Mouse (Mus musculus) MEL (cell line): ENCODE measurements at regions not wholly inside any gene's neighbourhood (a gene's known extent, or its start where the extent isn't known, plus 50 kb on each side); places are given as distances from the start of the nearest gene placed in this dataset.

ENCODE experiments used
- DNase-seq: peaks from one replicate; pipeline ENCODE4 v3.0.0; 2011; ENCODE audit warnings: low read depth, low spot score
- H3K27ac ChIP-seq: 2 replicates; pipeline ENCODE4 v1.5.1; 2012; ENCODE audit warnings: low read depth, mild to moderate bottlenecking, control low read depth, low read length, moderate library complexity; ENCODE audit not compliant: control insufficient read depth
- H3K27me3 ChIP-seq, 2 experiments: fragments of 150-350 bp in 1 of 2; sonication (generic) in 1 of 2; 2 replicates each; pipeline ENCODE4 v1.6.1; 2012; ENCODE audit warnings: low read length in 2 of 2, mild to moderate bottlenecking in 2 of 2, improper control_type of control experiment in 1 of 2, moderate library complexity in 1 of 2; ENCODE audit not compliant: insufficient read depth in 2 of 2, control insufficient read depth in 1 of 2
- H3K36me3 ChIP-seq, 2 experiments: 2 replicates each; pipeline ENCODE4 v1.6.1; 2012 to 2014; ENCODE audit warnings: low read length in 2 of 2, improper control_type of control experiment in 1 of 2, inconsistent platforms in 1 of 2, mild to moderate bottlenecking in 1 of 2; ENCODE audit not compliant: insufficient read depth in 2 of 2, control insufficient read depth in 1 of 2
- H3K4me1 ChIP-seq, 2 experiments: fragments of 150-350 bp in 1 of 2; sonication (generic) in 1 of 2; 2 replicates each; pipeline ENCODE4 v1.6.1; 2012; ENCODE audit warnings: low read length in 2 of 2, improper control_type of control experiment in 1 of 2, mild to moderate bottlenecking in 1 of 2; ENCODE audit not compliant: insufficient read depth in 2 of 2, control insufficient read depth in 1 of 2
- H3K4me3 ChIP-seq, 2 experiments: fragments of 150-350 bp in 1 of 2; sonication (generic) in 1 of 2; 2 replicates each; pipeline ENCODE4 v1.5.1; 2012; ENCODE audit warnings: low read depth in 2 of 2, low read length in 2 of 2, mild to moderate bottlenecking in 2 of 2, moderate library complexity in 2 of 2, control low read depth in 1 of 2, improper control_type of control experiment in 1 of 2; ENCODE audit not compliant: control insufficient read depth in 1 of 2, insufficient read depth in 1 of 2
- H3K79me2 ChIP-seq: 2 replicates; pipeline ENCODE4 v1.6.1; 2012; ENCODE audit warnings: mild to moderate bottlenecking, low read length, moderate library complexity; ENCODE audit not compliant: control insufficient read depth, poor library complexity, insufficient read depth
- H3K9ac ChIP-seq: 2 replicates; pipeline ENCODE4 v1.6.1; 2012; ENCODE audit warnings: low read depth, mild to moderate bottlenecking, control low read depth, low read length, moderate library complexity; ENCODE audit not compliant: control insufficient read depth, poor library complexity, severe bottlenecking
- H3K9me3 ChIP-seq: fragments of 150-350 bp; sonication (generic); replicated peaks from 2 replicates; pipeline ENCODE4 v1.6.1; 2012; ENCODE audit warnings: mild to moderate bottlenecking, low read length, improper control_type of control experiment, moderate library complexity; ENCODE audit not compliant: insufficient read depth
- BHLHE40 ChIP-seq: IDR thresholded peaks from 2 replicates; pipeline ENCODE4 v1.6.1; 2012; ENCODE audit warnings: low read depth, mild to moderate bottlenecking, inconsistent platforms, low read length, improper control_type of control experiment, borderline replicate concordance
- CHD1 ChIP-seq: IDR thresholded peaks from 2 replicates; pipeline ENCODE4 v1.6.1; 2012; ENCODE audit warnings: low read depth, mild to moderate bottlenecking, inconsistent platforms, low read length, improper control_type of control experiment
- E2F4 ChIP-seq: IDR thresholded peaks from 2 replicates; pipeline ENCODE4 v1.6.1; 2011; ENCODE audit warnings: low read depth, low read length, improper control_type of control experiment, borderline replicate concordance
- ETS1 ChIP-seq: IDR thresholded peaks from 2 replicates; pipeline ENCODE4 v1.6.1; 2012; ENCODE audit warnings: low read depth, mild to moderate bottlenecking, inconsistent platforms, low read length, improper control_type of control experiment, moderate library complexity
- GATA1 ChIP-seq: IDR thresholded peaks from 2 replicates; pipeline ENCODE4 v1.6.1; 2011; ENCODE audit warnings: low read depth, low read length, improper control_type of control experiment
- MAFK ChIP-seq: IDR thresholded peaks from 2 replicates; pipeline ENCODE4 v1.6.1; 2011; ENCODE audit warnings: low read depth, mild to moderate bottlenecking, low read length, improper control_type of control experiment, borderline replicate concordance
- MAX ChIP-seq: IDR thresholded peaks from 2 replicates; pipeline ENCODE4 v1.6.1; 2011; ENCODE audit warnings: low read length, improper control_type of control experiment
- MYB ChIP-seq: IDR thresholded peaks from 2 replicates; pipeline ENCODE4 v1.6.1; 2011; ENCODE audit warnings: mild to moderate bottlenecking, low read depth, low read length, improper control_type of control experiment
- MYC ChIP-seq: IDR thresholded peaks from 2 replicates; pipeline ENCODE4 v1.6.1; 2011; ENCODE audit warnings: low read depth, mild to moderate bottlenecking, low read length, improper control_type of control experiment, moderate library complexity
- NRF1 ChIP-seq: IDR thresholded peaks from 2 replicates; pipeline ENCODE4 v1.6.1; 2014; ENCODE audit warnings: low read depth, mild to moderate bottlenecking, inconsistent platforms, low read length, improper control_type of control experiment, moderate library complexity; ENCODE audit not compliant: poor library complexity, insufficient read depth, severe bottlenecking
- POLR2A ChIP-seq, 2 experiments: IDR thresholded peaks; 2 replicates each; pipeline ENCODE4 v1.6.1; 2011 to 2012; ENCODE audit warnings: low read length in 2 of 2, mild to moderate bottlenecking in 2 of 2, control low read depth in 1 of 2, improper control_type of control experiment in 1 of 2, low read depth in 1 of 2, moderate library complexity in 1 of 2; ENCODE audit not compliant: control insufficient read depth in 1 of 2, insufficient read depth in 1 of 2, poor library complexity in 1 of 2
- POLR2AphosphoS2 ChIP-seq: IDR thresholded peaks from 2 replicates; pipeline ENCODE4 v1.6.1; 2011; ENCODE audit warnings: low read length, improper control_type of control experiment
- RAD21 ChIP-seq: IDR thresholded peaks from 2 replicates; pipeline ENCODE4 v1.6.1; 2011; ENCODE audit warnings: mild to moderate bottlenecking, low read depth, low read length, improper control_type of control experiment
- RCOR1 ChIP-seq: IDR thresholded peaks from 2 replicates; pipeline ENCODE4 v1.6.1; 2012; ENCODE audit warnings: low read depth, mild to moderate bottlenecking, inconsistent platforms, low read length, improper control_type of control experiment
- SIN3A ChIP-seq: IDR thresholded peaks from 2 replicates; pipeline ENCODE4 v1.6.1; 2012; ENCODE audit warnings: low read length, improper control_type of control experiment, inconsistent platforms
- SMC3 ChIP-seq: IDR thresholded peaks from 2 replicates; pipeline ENCODE4 v1.6.1; 2011; ENCODE audit warnings: low read depth, low read length, improper control_type of control experiment
- TAL1 ChIP-seq: IDR thresholded peaks from 2 replicates; pipeline ENCODE4 v1.6.1; 2012; ENCODE audit warnings: mild to moderate bottlenecking, inconsistent platforms, low read length, moderate library complexity, mixed read lengths
- TCF12 ChIP-seq: IDR thresholded peaks from 2 replicates; pipeline ENCODE4 v1.6.1; 2014; ENCODE audit warnings: low read depth, mild to moderate bottlenecking, inconsistent platforms, low read length, improper control_type of control experiment, moderate library complexity
- USF1 ChIP-seq: IDR thresholded peaks from 2 replicates; pipeline ENCODE4 v1.6.1; 2014; ENCODE audit warnings: low read depth, mild to moderate bottlenecking, inconsistent platforms, low read length, improper control_type of control experiment, moderate library complexity
- USF2 ChIP-seq, 2 experiments: IDR thresholded peaks; 2 replicates each; pipeline ENCODE4 v1.6.1; 2011 to 2012; ENCODE audit warnings: improper control_type of control experiment in 2 of 2, low read length in 2 of 2, borderline replicate concordance in 1 of 2, inconsistent platforms in 1 of 2, low read depth in 1 of 2, mild to moderate bottlenecking in 1 of 2; ENCODE audit not compliant: insufficient read depth in 1 of 2
- ZC3H11A ChIP-seq: IDR thresholded peaks from 2 replicates; pipeline ENCODE4 v1.6.1; 2012; ENCODE audit warnings: low read depth, mild to moderate bottlenecking, inconsistent platforms, low read length, improper control_type of control experiment
- ZNF384 ChIP-seq: IDR thresholded peaks from 2 replicates; pipeline ENCODE4 v1.6.1; 2012; ENCODE audit warnings: low read depth, mild to moderate bottlenecking, inconsistent platforms, low read length, improper control_type of control experiment

GRCm38 (mm10) chr13:70464996-70465395, 172.4 kb downstream of the Ice1 start:
- no peaks in the 10 kb centered on the region for H3K27me3 ChIP-seq
- no peak overlapping the region for H3K9ac ChIP-seq
- no peaks in the 10 kb centered on the region for H3K36me3 ChIP-seq
- H3K9me3 ChIP-seq = no peaks in the 10 kb centered on the region
- no peaks in the 10 kb centered on the region for H3K79me2 ChIP-seq
- H3K4me1 ChIP-seq = no peaks in the 10 kb centered on the region
- H3K4me3 ChIP-seq = no peak overlapping the region
- TF ChIP-seq ETS1 (no peak), NRF1 (no peak), USF2 (IDR thresholded peaks at IDR 0.05; ENCODE audit: borderline replicate concordance in 1 of 2, insufficient read depth in 1 of 2, low read depth in 1 of 2, low read length in 2 of 2) (no peak), MAFK (no peak), POLR2AphosphoS2 (no peak), ZC3H11A (no peak), RCOR1 (no peak)
- no peak for DNase-seq
- H3K27ac ChIP-seq = no peak overlapping the region

- Histone ChIP-seq H3K4me3 (no peak overlapping the region), H3K4me1 (no peaks in the 10 kb centered on the region), H3K9ac (no peak overlapping the region), H3K27me3 (no peaks in the 10 kb centered on the region), H3K9me3 (no peaks in the 10 kb centered on the region), H3K27ac (no peak overlapping the region), H3K36me3 (no peaks in the 10 kb centered on the region), H3K79me2 (no peaks in the 10 kb centered on the region)
- TF ChIP-seq USF2 (IDR thresholded peaks at IDR 0.05; ENCODE audit: borderline replicate concordance in 1 of 2, insufficient read depth in 1 of 2, low read depth in 1 of 2, low read length in 2 of 2) = no peak
- TF ChIP-seq E2F4 = no peak
- TF ChIP-seq ZNF384 = no peak
- TF ChIP-seq TCF12 = no peak
- no peak for TF ChIP-seq MAX
- no peak for TF ChIP-seq SIN3A
- no peak for TF ChIP-seq MYC
- TF ChIP-seq MYB = no peak
- no peak for TF ChIP-seq NRF1
- TF ChIP-seq BHLHE40 = no peak
- no peak for TF ChIP-seq SMC3
- no peak for TF ChIP-seq RAD21
- TF ChIP-seq POLR2A (IDR thresholded peaks at IDR 0.05; ENCODE audit: control insufficient read depth in 1 of 2, insufficient read depth in 1 of 2, low read depth in 1 of 2, low read length in 2 of 2, poor library complexity in 1 of 2) = no peak
- TF ChIP-seq USF1 = no peak
- no peak for TF ChIP-seq TAL1
- TF ChIP-seq CHD1 = no peak
- no peak for TF ChIP-seq GATA1
- DNase-seq = no peak
These were observed 162.7 kb downstream of the Ice1 start for GRCm38 (mm10) chr13:70474746-70475145.
